Mouse (Mus musculus): ENCODE results near the gene Filip1. TPM values are rescaled to one million over a fixed set of nuclear protein-coding genes. Genes with fewer than 3 reads are reported as not detected.

Gene Filip1
- polyA plus RNA-seq, 1 experiment, result 1.1 TPM

DNA sequence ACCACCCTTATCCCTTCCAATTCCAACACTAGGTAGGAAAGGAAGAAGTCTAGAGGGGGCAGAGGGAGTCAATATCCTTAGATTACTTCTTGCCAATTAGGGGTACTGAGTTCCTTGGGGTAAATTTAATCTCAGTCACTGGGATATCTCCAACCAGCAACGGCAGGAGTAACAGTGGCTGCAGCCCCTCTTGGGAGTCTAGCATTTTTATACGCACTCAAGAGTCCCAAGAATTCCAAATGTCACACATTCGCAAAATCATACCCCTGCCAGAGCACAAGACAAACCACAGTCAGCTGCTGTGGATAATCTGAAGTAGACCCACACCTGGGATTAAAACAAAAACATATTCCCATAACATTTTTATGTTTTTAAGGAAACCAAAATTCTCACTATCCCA lies 102.5 kb downstream of the Filip1 start:
- no peak overlapping the region for H3K27ac ChIP-seq (ENCODE audit: insufficient read depth, low read length)
- TF ChIP-seq POLR2A (IDR thresholded peaks at IDR 0.05; ENCODE audit: low read depth, low read length) (no peak), CTCF (IDR thresholded peaks at IDR 0.05; ENCODE audit: extremely low read depth, insufficient read depth, insufficient read length, insufficient replicate concordance) (no peak)
- 95% methylated on average over 3 of the region's 3 CpGs for WGBS
- no peaks in the 10 kb centered on the region for H3K36me3 ChIP-seq (ENCODE audit: control insufficient read depth, insufficient read depth, low read length)
- H3K27me3 ChIP-seq (ENCODE audit: control insufficient read depth, insufficient read depth, low read length), result no peaks in the 10 kb centered on the region
- no peak for DNase-seq (ENCODE audit: low read depth in 1 of 2, low spot score in 2 of 2)
- no peak overlapping the region for H3K4me3 ChIP-seq (ENCODE audit: extremely low read depth, insufficient read depth, insufficient read length)
- H3K4me1 ChIP-seq (ENCODE audit: control insufficient read depth, insufficient read depth, insufficient read length), result no peaks in the 10 kb centered on the region

DNA sequence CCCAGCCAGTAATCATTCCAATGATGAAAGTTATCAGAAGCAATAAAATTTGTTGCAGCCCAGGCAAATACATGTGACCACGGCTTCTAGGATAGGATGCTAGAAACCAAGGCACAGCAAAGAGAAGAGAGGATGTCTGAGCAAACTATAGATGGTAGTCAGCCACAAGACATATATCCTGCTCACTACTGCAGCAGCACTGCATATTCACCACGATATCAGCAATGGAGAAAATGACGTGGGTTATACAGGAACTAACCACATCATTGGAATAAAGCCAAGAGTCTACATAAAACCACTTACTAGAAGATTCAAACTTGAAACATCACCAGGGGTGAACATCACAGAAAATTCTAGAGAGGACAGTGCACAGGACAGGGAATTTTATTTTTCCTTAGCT lies 113.8 kb downstream of the Filip1 start:
- Histone ChIP-seq H3K27me3 (ENCODE audit: control insufficient read depth, insufficient read depth, low read length) (no peaks in the 10 kb centered on the region), H3K36me3 (ENCODE audit: control insufficient read depth, insufficient read depth, low read length) (no peaks in the 10 kb centered on the region), H3K4me3 (ENCODE audit: extremely low read depth, insufficient read depth, insufficient read length) (no peak overlapping the region), H3K4me1 (ENCODE audit: control insufficient read depth, insufficient read depth, insufficient read length) (no peaks in the 10 kb centered on the region), H3K27ac (ENCODE audit: insufficient read depth, low read length) (no peak overlapping the region)
- DNase-seq (ENCODE audit: low read depth in 1 of 2, low spot score in 2 of 2), result no peak
- 22% methylated on average over 3 of the region's 3 CpGs for WGBS
- TF ChIP-seq POLR2A (IDR thresholded peaks at IDR 0.05; ENCODE audit: low read depth, low read length), result no peak
- no peak for TF ChIP-seq CTCF (IDR thresholded peaks at IDR 0.05; ENCODE audit: extremely low read depth, insufficient read depth, insufficient read length, insufficient replicate concordance)

DNA sequence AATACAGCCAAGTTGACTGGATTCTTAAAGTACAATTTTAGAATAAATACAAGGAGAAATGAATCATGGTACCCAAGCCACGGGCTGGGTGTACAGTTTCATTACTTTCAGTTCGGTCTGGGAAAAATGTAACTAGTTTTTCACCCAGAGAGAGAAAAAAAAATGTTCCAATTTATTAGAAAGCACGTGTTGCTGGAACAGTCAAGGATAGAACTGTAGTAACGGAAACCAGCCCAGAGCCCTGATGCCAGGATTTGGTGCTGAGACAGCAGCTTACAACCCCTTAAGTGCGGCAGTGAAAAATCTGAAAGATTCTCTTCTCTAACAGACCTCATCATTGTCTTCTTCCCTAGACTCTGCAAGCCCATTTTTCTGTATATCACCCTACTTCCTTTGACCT lies 118.0 kb downstream of the Filip1 start:
- DNase-seq (ENCODE audit: low read depth in 1 of 2, low spot score in 2 of 2), result no peak
- no peaks in the 10 kb centered on the region for H3K27me3 ChIP-seq (ENCODE audit: control insufficient read depth, insufficient read depth, low read length)
- WGBS, result 75% methylated on average over 5 of the region's 5 CpGs
- no peak overlapping the region for H3K4me3 ChIP-seq (ENCODE audit: extremely low read depth, insufficient read depth, insufficient read length)
- H3K27ac ChIP-seq (ENCODE audit: insufficient read depth, low read length), result no peak overlapping the region
- no peaks in the 10 kb centered on the region for H3K36me3 ChIP-seq (ENCODE audit: control insufficient read depth, insufficient read depth, low read length)
- no peaks in the 10 kb centered on the region for H3K4me1 ChIP-seq (ENCODE audit: control insufficient read depth, insufficient read depth, insufficient read length)
- no peak for TF ChIP-seq CTCF (IDR thresholded peaks at IDR 0.05; ENCODE audit: extremely low read depth, insufficient read depth, insufficient read length, insufficient replicate concordance)
- no peak for TF ChIP-seq POLR2A (IDR thresholded peaks at IDR 0.05; ENCODE audit: low read depth, low read length)

DNA sequence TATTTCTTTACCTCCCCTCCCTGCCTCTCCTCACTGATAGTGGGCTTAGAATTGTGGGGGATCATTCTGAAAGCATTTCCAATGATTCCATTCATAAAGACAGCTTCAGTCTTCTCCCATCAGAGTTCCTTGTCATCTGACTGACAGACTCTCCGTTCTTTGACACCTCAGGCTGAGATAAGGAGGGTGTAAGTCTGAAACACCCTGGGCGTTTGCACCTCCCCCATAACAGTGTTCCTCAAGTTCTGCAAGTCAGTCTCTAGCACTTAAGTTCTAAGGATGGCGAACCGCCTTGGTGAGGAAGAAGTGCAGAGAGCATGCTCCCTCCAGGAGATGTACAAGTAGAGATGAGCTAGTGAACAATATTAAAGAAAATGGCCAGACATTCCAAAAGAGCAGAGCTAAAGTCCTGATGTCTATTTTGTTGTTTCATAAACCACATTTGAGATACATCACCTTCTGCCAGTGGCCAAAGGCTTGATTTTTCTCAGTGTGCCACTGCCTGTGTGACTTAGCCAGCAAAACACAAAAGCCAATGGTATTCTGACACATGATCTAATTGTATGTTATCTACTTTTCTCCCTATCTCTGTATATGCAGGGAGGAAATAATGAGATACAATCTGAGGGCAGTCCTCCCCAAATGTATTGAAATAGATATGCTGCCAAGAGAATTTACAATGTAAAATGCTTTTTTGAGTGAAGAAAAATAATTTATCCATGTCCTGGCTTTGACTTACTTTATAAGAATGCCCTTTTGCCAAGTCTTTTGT lies 118.6 kb downstream of the Filip1 start:
- H3K27ac ChIP-seq (ENCODE audit: insufficient read depth, low read length), result no peak overlapping the region
- DNase-seq (ENCODE audit: low read depth in 1 of 2, low spot score in 2 of 2), result no peak
- whole genome bisulfite sequencing, result 77% methylated on average over 4 of the region's 4 CpGs
- TF ChIP-seq POLR2A (IDR thresholded peaks at IDR 0.05; ENCODE audit: low read depth, low read length), result no peak
- H3K36me3 ChIP-seq (ENCODE audit: control insufficient read depth, insufficient read depth, low read length), result no peaks in the 10 kb centered on the region
- H3K4me3 ChIP-seq (ENCODE audit: extremely low read depth, insufficient read depth, insufficient read length), result no peak overlapping the region
- no peaks in the 10 kb centered on the region for H3K4me1 ChIP-seq (ENCODE audit: control insufficient read depth, insufficient read depth, insufficient read length)
- H3K27me3 ChIP-seq (ENCODE audit: control insufficient read depth, insufficient read depth, low read length), result no peaks in the 10 kb centered on the region

DNA sequence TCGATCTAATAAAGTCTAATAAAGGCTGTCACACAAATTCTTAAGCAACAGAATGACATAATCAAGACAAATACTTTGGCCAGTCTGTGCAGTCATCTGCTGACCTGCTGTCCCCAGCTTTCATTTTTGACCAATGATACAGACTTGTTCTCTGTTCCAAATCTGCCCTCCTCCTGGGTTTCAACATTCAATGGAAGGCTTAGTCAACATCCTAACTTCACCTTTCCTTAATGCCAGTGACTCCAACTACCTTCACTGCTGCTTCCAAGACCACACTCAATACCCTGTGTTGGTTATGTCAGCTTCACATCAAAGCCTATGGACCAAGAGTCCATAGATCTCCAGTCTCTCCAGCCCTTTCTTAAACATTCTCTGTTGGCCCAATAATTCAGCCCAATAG lies 120.5 kb downstream of the Filip1 start:
- no peak overlapping the region for H3K4me3 ChIP-seq (ENCODE audit: extremely low read depth, insufficient read depth, insufficient read length)
- no peaks in the 10 kb centered on the region for H3K27me3 ChIP-seq (ENCODE audit: control insufficient read depth, insufficient read depth, low read length)
- H3K27ac ChIP-seq (ENCODE audit: insufficient read depth, low read length), result no peak overlapping the region
- TF ChIP-seq CTCF (IDR thresholded peaks at IDR 0.05; ENCODE audit: extremely low read depth, insufficient read depth, insufficient read length, insufficient replicate concordance) (no peak), POLR2A (IDR thresholded peaks at IDR 0.05; ENCODE audit: low read depth, low read length) (no peak)
- no peak for DNase-seq (ENCODE audit: low read depth in 1 of 2, low spot score in 2 of 2)
- WGBS, result 87% methylated on average over 1 of the region's 1 CpGs
- no peaks in the 10 kb centered on the region for H3K4me1 ChIP-seq (ENCODE audit: control insufficient read depth, insufficient read depth, insufficient read length)
- no peaks in the 10 kb centered on the region for H3K36me3 ChIP-seq (ENCODE audit: control insufficient read depth, insufficient read depth, low read length)

DNA sequence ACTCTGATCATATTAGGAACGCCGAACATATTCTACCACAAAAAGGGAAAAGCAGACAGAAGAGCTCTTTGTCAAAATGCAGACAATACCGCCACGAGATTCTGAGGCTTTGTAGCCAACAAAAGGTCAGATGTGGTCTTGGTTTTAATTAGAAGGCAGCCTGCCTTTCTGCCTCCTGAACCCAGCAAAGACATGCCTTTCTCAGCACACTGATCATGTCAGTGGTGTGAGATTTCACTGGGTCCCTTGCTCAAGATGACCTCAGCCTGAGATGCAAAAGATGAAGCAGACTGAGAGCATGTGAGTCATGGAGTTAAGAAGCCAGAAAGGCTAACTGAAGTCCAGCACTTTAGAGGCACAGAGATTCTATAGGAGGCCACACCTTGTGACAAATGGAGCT lies 122.2 kb downstream of the Filip1 start:
- no peak overlapping the region for H3K4me3 ChIP-seq (ENCODE audit: extremely low read depth, insufficient read depth, insufficient read length)
- no peak for DNase-seq (ENCODE audit: low read depth in 1 of 2, low spot score in 2 of 2)
- H3K27ac ChIP-seq (ENCODE audit: insufficient read depth, low read length), result no peak overlapping the region
- WGBS, result 79% methylated on average over 4 of the region's 4 CpGs
- TF ChIP-seq POLR2A (IDR thresholded peaks at IDR 0.05; ENCODE audit: low read depth, low read length), result no peak
- TF ChIP-seq CTCF (IDR thresholded peaks at IDR 0.05; ENCODE audit: extremely low read depth, insufficient read depth, insufficient read length, insufficient replicate concordance), result no peak
- no peaks in the 10 kb centered on the region for H3K4me1 ChIP-seq (ENCODE audit: control insufficient read depth, insufficient read depth, insufficient read length)
- H3K27me3 ChIP-seq (ENCODE audit: control insufficient read depth, insufficient read depth, low read length), result no peaks in the 10 kb centered on the region
- H3K36me3 ChIP-seq (ENCODE audit: control insufficient read depth, insufficient read depth, low read length), result no peaks in the 10 kb centered on the region

DNA sequence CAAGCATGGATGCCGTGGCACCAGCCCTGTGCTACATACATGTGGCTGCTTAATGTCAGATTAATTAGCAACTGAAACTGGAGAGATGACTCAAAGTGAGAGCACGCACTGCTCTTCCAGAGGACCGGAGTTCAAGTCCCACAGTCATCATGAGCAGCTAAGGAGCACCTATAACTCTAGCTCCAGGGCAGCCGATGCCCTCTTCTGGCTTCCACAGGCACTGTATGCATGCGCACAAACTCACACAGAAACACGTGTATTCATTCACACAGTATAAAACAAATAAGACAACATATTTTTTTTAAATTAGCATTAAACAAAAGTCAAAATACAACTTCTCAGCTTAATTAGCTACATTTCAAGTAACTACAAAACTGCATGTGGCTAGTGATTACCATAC lies 123.5 kb downstream of the Filip1 start:
- Histone ChIP-seq H3K36me3 (ENCODE audit: control insufficient read depth, insufficient read depth, low read length) (no peaks in the 10 kb centered on the region), H3K27ac (ENCODE audit: insufficient read depth, low read length) (no peak overlapping the region), H3K27me3 (ENCODE audit: control insufficient read depth, insufficient read depth, low read length) (no peaks in the 10 kb centered on the region), H3K4me3 (ENCODE audit: extremely low read depth, insufficient read depth, insufficient read length) (no peak overlapping the region), H3K4me1 (ENCODE audit: control insufficient read depth, insufficient read depth, insufficient read length) (no peaks in the 10 kb centered on the region)
- no peak for TF ChIP-seq POLR2A (IDR thresholded peaks at IDR 0.05; ENCODE audit: low read depth, low read length)
- no peak for DNase-seq (ENCODE audit: low read depth in 1 of 2, low spot score in 2 of 2)
- WGBS, result 93% methylated on average over 6 of the region's 6 CpGs

All from spleen, adult 2 months (tissue).